Mouse (Mus musculus): ENCODE results near the gene Senp3. TPM values are rescaled to one million over a fixed set of nuclear protein-coding genes. Genes with fewer than 3 reads are reported as not detected.

The Senp3 gene
- total and polyA plus RNA-seq, 3 experiments: 116 to 303 (median 256) TPM

DNA sequence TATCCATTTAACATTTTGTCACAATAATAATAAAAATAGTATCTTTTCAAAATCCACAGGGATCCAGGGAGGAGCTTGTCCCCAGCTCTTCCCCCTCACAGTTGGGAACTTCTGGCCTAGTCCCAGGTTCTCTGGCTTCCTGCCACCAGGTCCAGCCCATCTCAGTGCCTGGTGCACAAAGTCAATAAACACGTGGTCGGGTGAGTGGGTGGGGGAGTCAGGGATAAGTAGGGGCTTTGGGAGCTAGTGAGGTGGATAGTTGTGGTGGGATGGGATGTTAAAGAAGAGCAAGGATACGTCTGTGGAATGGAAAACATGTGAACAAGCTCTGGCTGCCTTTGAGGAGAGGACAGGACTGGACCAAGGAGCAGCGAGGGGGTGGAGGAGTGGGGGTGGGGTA lies 4.5 kb upstream of the Senp3 start:
- H3K9ac ChIP-seq (ENCODE audit: insufficient read depth, low read depth): no peak overlapping the region
- dilution Hi-C loops (cut with MboI; ENCODE audit: extremely low pct_ligation_motif_present, extremely low pct_unique_long_range_greater_than_20kb, low sequenced_read_pairs) (no loop called here), in situ Hi-C loops (cut with MboI; ENCODE audit: low pct_ligation_motif_present, low pct_unique_long_range_greater_than_20kb, low sequenced_read_pairs) (loop anchor here (10.0 kb wide), 1 partner anchor 58 kb away; no protein-coding TSS in a partner anchor)

DNA sequence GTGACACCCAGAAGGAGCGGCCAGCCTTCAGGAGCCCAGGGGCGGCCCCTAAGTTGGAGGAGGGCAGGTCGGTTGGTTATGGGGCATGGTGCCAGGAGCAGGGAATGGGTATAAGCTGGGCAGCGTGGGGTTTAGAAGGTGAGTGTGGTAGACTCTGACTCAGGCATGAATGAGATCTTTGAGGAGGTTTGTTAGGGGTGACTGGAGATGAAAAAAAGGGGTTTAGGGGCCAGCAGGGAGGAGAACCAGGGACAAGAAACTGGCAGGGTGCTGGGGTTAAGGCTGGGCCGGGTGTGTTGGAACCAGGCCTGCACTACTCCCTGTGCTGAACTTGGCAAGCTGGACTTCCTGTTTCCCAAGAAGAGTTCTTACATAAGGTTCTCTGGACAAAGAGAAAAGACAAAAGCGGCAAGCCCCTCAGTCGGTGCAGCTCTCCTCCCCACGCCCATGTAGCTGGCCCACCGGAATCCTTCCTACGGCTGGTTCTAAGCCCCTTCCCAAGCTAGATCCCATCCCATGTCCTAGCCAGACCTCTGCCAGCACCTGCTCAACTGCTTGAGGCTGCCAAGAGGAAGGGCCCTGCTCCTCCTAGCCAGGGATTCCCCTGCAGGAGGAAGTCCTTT lies 3.8 kb upstream of the Senp3 start, which contains the start of gene Tnfsf13:
Gene Tnfsf13 (minus strand): TSS at position 259 of the 623 bp plus-strand sequence.
- Histone ChIP-seq H3K4me3 (replicated peaks in 1 of 3; ENCODE audit: low read depth in 2 of 3, low read length in 2 of 3, poor library complexity in 1 of 3) (no peak within 1 kb of the TSS), H3K36me3 (replicated peaks in 1 of 2; ENCODE audit: control insufficient read depth in 1 of 2, insufficient read depth in 1 of 2, low read length in 1 of 2) (no peaks in the 10 kb centered on the region), H3K4me1 (ENCODE audit: control insufficient read depth in 1 of 2, insufficient read depth in 2 of 2) (peaks cover 4 to 29% of the 10 kb centered on the region in 2 experiments), H3K4me2 (ENCODE audit: insufficient read depth, low read depth, poor library complexity, severe bottlenecking) (no peak within 1 kb of the TSS), H3K27ac (ENCODE audit: insufficient read depth, low read depth) (no peak within 1 kb of the TSS), H3K9ac (ENCODE audit: insufficient read depth, low read depth) (no peak within 1 kb of the TSS), H3K27me3 (replicated peaks) (no peaks in the 10 kb centered on the region), H3K9me3 (replicated peaks; ENCODE audit: low read length) (no peaks in the 10 kb centered on the region), H3K79me2 (replicated peaks; ENCODE audit: control insufficient read depth, extremely low read depth, insufficient read depth, poor library complexity, severe bottlenecking) (peaks cover 10% of the 10 kb centered on the region)
- dilution Hi-C loops (cut with MboI; ENCODE audit: extremely low pct_ligation_motif_present, extremely low pct_unique_long_range_greater_than_20kb, low sequenced_read_pairs): no loop called here
- TF ChIP-seq HCFC1 (IDR thresholded peaks at IDR 0.05; ENCODE audit: low read depth, low read length) (no peak), USF1 (IDR thresholded peaks at IDR 0.05; ENCODE audit: low read depth, low read length) (no peak)
- no peak for DNase-seq (ENCODE audit: extremely low read depth)
- in situ Hi-C loops (cut with MboI; ENCODE audit: low pct_ligation_motif_present, low pct_unique_long_range_greater_than_20kb, low sequenced_read_pairs): loop anchor here (10.0 kb wide), 1 partner anchor 59 kb away; no protein-coding TSS in a partner anchor

More for the DNA sequence above, 4.5 kb upstream of the Senp3 start:
- peaks cover 4 to 29% of the 10 kb centered on the region in 2 experiments for H3K4me1 ChIP-seq (ENCODE audit: control insufficient read depth in 1 of 2, insufficient read depth in 2 of 2)
- no peak overlapping the region for H3K4me3 ChIP-seq (replicated peaks in 1 of 3; ENCODE audit: low read depth in 2 of 3, low read length in 2 of 3, poor library complexity in 1 of 3)
- no peak overlapping the region for H3K4me2 ChIP-seq (ENCODE audit: insufficient read depth, low read depth, poor library complexity, severe bottlenecking)
- no peaks in the 10 kb centered on the region for H3K36me3 ChIP-seq (replicated peaks in 1 of 2; ENCODE audit: control insufficient read depth in 1 of 2, insufficient read depth in 1 of 2, low read length in 1 of 2)
- H3K9me3 ChIP-seq (replicated peaks; ENCODE audit: low read length): no peaks in the 10 kb centered on the region
- DNase-seq (ENCODE audit: extremely low read depth): no peak
- H3K27ac ChIP-seq (ENCODE audit: insufficient read depth, low read depth): no peak overlapping the region
- H3K27me3 ChIP-seq (replicated peaks): no peaks in the 10 kb centered on the region
- no peak for TF ChIP-seq BHLHE40 (IDR thresholded peaks at IDR 0.05; ENCODE audit: low read depth, low read length)
- no peak for TF ChIP-seq NELFE (IDR thresholded peaks at IDR 0.05; ENCODE audit: low read depth, low read length)
- no peak for TF ChIP-seq ETS1 (conservative IDR thresholded peaks at IDR 0.05; ENCODE audit: low read depth, low read length)
- no peak for TF ChIP-seq PAX5 (IDR thresholded peaks at IDR 0.05; ENCODE audit: low read length)
- TF ChIP-seq POLR2AphosphoS2 (IDR thresholded peaks at IDR 0.05; ENCODE audit: low read depth, low read length): no peak
- no peak for TF ChIP-seq ZKSCAN1 (IDR thresholded peaks at IDR 0.05; ENCODE audit: borderline replicate concordance, low read depth, low read length)
- TF ChIP-seq JUN (IDR thresholded peaks at IDR 0.05; ENCODE audit: insufficient read depth, low read depth, low read length): no peak
- no peak for TF ChIP-seq POLR2A (IDR thresholded peaks at IDR 0.05; ENCODE audit: low read depth, low read length)
- TF ChIP-seq MAZ (IDR thresholded peaks at IDR 0.05; ENCODE audit: low read depth, low read length): no peak
- TF ChIP-seq SMC3 (IDR thresholded peaks at IDR 0.05; ENCODE audit: low read depth, low read length): no peak
- peaks cover 3% of the 10 kb centered on the region for H3K79me2 ChIP-seq (replicated peaks; ENCODE audit: control insufficient read depth, extremely low read depth, insufficient read depth, poor library complexity, severe bottlenecking)

DNA sequence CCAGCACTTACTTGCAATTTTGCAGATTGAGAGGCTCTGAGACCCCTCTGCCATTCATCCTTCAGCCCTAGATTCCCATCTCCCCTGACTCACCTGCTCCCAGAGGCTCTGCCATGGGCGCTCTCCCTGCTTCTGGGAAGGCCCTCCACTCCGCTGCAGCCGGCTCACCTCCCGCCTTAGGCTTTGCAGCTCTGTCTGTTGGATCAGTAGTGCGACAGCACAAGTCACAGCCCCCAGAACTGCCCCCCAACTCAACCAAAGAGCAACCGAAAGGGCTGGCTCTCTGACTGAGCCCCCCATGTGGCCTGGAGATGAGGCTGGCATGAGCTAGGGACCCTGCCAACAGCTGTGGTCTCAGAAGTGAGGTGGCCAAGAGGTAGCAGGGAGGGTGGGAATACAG lies 3.1 kb upstream of the Senp3 start:
- Histone ChIP-seq H3K4me2 (ENCODE audit: insufficient read depth, low read depth, poor library complexity, severe bottlenecking) (no peak overlapping the region), H3K4me1 (ENCODE audit: control insufficient read depth in 1 of 2, insufficient read depth in 2 of 2) (peaks cover 4 to 35% of the 10 kb centered on the region in 2 experiments), H3K9me3 (replicated peaks; ENCODE audit: low read length) (no peaks in the 10 kb centered on the region), H3K9ac (ENCODE audit: insufficient read depth, low read depth) (no peak overlapping the region), H3K36me3 (replicated peaks in 1 of 2; ENCODE audit: control insufficient read depth in 1 of 2, insufficient read depth in 1 of 2, low read length in 1 of 2) (peaks cover 3 to 5% of the 10 kb centered on the region in 2 experiments), H3K27ac (ENCODE audit: insufficient read depth, low read depth) (no peak overlapping the region), H3K79me2 (replicated peaks; ENCODE audit: control insufficient read depth, extremely low read depth, insufficient read depth, poor library complexity, severe bottlenecking) (peaks cover 17% of the 10 kb centered on the region), H3K27me3 (replicated peaks) (no peaks in the 10 kb centered on the region), H3K4me3 (replicated peaks in 1 of 3; ENCODE audit: low read depth in 2 of 3, low read length in 2 of 3, poor library complexity in 1 of 3) (no peak overlapping the region)
- dilution Hi-C loops (cut with MboI; ENCODE audit: extremely low pct_ligation_motif_present, extremely low pct_unique_long_range_greater_than_20kb, low sequenced_read_pairs) (no loop called here), in situ Hi-C loops (cut with MboI; ENCODE audit: low pct_ligation_motif_present, low pct_unique_long_range_greater_than_20kb, low sequenced_read_pairs) (loop anchor here (5.0 to 10.0 kb wide), 2 partner anchors 60 to 192 kb away; partner anchors contain the start of gene Tmem95)
- no peak for DNase-seq (ENCODE audit: extremely low read depth)
- TF ChIP-seq JUN (IDR thresholded peaks at IDR 0.05; ENCODE audit: insufficient read depth, low read depth, low read length) (no peak), SIN3A (IDR thresholded peaks at IDR 0.05; ENCODE audit: low read length) (no peak), UBTF (IDR thresholded peaks at IDR 0.05; ENCODE audit: low read depth, low read length) (no peak)

Data from CH12.LX (cell line).